Mouse (Mus musculus) MEL (cell line): ENCODE measurements around the gene Tmem88. TPM values are rescaled to one million over a fixed set of nuclear protein-coding genes. Genes with fewer than 3 reads are reported as not detected.

Source experiments
- DNase-seq: peaks from one replicate; pipeline ENCODE4 v3.0.0; 2011; ENCODE audit warnings: low read depth, low spot score
- H3K27ac ChIP-seq: 2 replicates; pipeline ENCODE4 v1.5.1; 2012; ENCODE audit warnings: low read depth, mild to moderate bottlenecking, control low read depth, low read length, moderate library complexity; ENCODE audit not compliant: control insufficient read depth
- H3K27me3 ChIP-seq, 2 experiments: fragments of 150-350 bp in 1 of 2; sonication (generic) in 1 of 2; 2 replicates each; pipeline ENCODE4 v1.6.1; 2012; ENCODE audit warnings: low read length in 2 of 2, mild to moderate bottlenecking in 2 of 2, improper control_type of control experiment in 1 of 2, moderate library complexity in 1 of 2; ENCODE audit not compliant: insufficient read depth in 2 of 2, control insufficient read depth in 1 of 2
- H3K36me3 ChIP-seq, 2 experiments: 2 replicates each; pipeline ENCODE4 v1.6.1; 2012 to 2014; ENCODE audit warnings: low read length in 2 of 2, improper control_type of control experiment in 1 of 2, inconsistent platforms in 1 of 2, mild to moderate bottlenecking in 1 of 2; ENCODE audit not compliant: insufficient read depth in 2 of 2, control insufficient read depth in 1 of 2
- H3K4me1 ChIP-seq, 2 experiments: fragments of 150-350 bp in 1 of 2; sonication (generic) in 1 of 2; 2 replicates each; pipeline ENCODE4 v1.6.1; 2012; ENCODE audit warnings: low read length in 2 of 2, improper control_type of control experiment in 1 of 2, mild to moderate bottlenecking in 1 of 2; ENCODE audit not compliant: insufficient read depth in 2 of 2, control insufficient read depth in 1 of 2
- H3K4me3 ChIP-seq, 2 experiments: fragments of 150-350 bp in 1 of 2; sonication (generic) in 1 of 2; 2 replicates each; pipeline ENCODE4 v1.5.1; 2012; ENCODE audit warnings: low read depth in 2 of 2, low read length in 2 of 2, mild to moderate bottlenecking in 2 of 2, moderate library complexity in 2 of 2, control low read depth in 1 of 2, improper control_type of control experiment in 1 of 2; ENCODE audit not compliant: control insufficient read depth in 1 of 2, insufficient read depth in 1 of 2
- H3K79me2 ChIP-seq: 2 replicates; pipeline ENCODE4 v1.6.1; 2012; ENCODE audit warnings: mild to moderate bottlenecking, low read length, moderate library complexity; ENCODE audit not compliant: control insufficient read depth, poor library complexity, insufficient read depth
- H3K9ac ChIP-seq: 2 replicates; pipeline ENCODE4 v1.6.1; 2012; ENCODE audit warnings: low read depth, mild to moderate bottlenecking, control low read depth, low read length, moderate library complexity; ENCODE audit not compliant: control insufficient read depth, poor library complexity, severe bottlenecking
- H3K9me3 ChIP-seq: fragments of 150-350 bp; sonication (generic); replicated peaks from 2 replicates; pipeline ENCODE4 v1.6.1; 2012; ENCODE audit warnings: mild to moderate bottlenecking, low read length, improper control_type of control experiment, moderate library complexity; ENCODE audit not compliant: insufficient read depth
- BHLHE40 ChIP-seq: IDR thresholded peaks from 2 replicates; pipeline ENCODE4 v1.6.1; 2012; ENCODE audit warnings: low read depth, mild to moderate bottlenecking, inconsistent platforms, low read length, improper control_type of control experiment, borderline replicate concordance
- CHD1 ChIP-seq: IDR thresholded peaks from 2 replicates; pipeline ENCODE4 v1.6.1; 2012; ENCODE audit warnings: low read depth, mild to moderate bottlenecking, inconsistent platforms, low read length, improper control_type of control experiment
- ELF1 ChIP-seq: IDR thresholded peaks from 2 replicates; pipeline ENCODE4 v1.6.1; 2014; ENCODE audit warnings: low read depth, mild to moderate bottlenecking, inconsistent platforms, low read length, improper control_type of control experiment, moderate library complexity
- ETS1 ChIP-seq: IDR thresholded peaks from 2 replicates; pipeline ENCODE4 v1.6.1; 2012; ENCODE audit warnings: low read depth, mild to moderate bottlenecking, inconsistent platforms, low read length, improper control_type of control experiment, moderate library complexity
- GABPA ChIP-seq: IDR thresholded peaks from 2 replicates; pipeline ENCODE4 v1.6.1; 2012; ENCODE audit warnings: low read depth, mild to moderate bottlenecking, inconsistent platforms, low read length, improper control_type of control experiment, moderate library complexity
- HCFC1 ChIP-seq: IDR thresholded peaks from 2 replicates; pipeline ENCODE4 v1.6.1; 2012; ENCODE audit warnings: low read depth, mild to moderate bottlenecking, inconsistent platforms, low read length, improper control_type of control experiment, moderate library complexity
- KAT2A ChIP-seq: conservative IDR thresholded peaks from 2 replicates; pipeline ENCODE4 v1.6.1; 2012; ENCODE audit warnings: low read depth, low read length, improper control_type of control experiment, inconsistent platforms
- MAZ ChIP-seq: IDR thresholded peaks from 2 replicates; pipeline ENCODE4 v1.6.1; 2012; ENCODE audit warnings: low read depth, mild to moderate bottlenecking, inconsistent platforms, low read length, improper control_type of control experiment
- MEF2A ChIP-seq: IDR thresholded peaks from 2 replicates; pipeline ENCODE4 v1.6.1; 2014; ENCODE audit warnings: low read depth, mild to moderate bottlenecking, inconsistent platforms, low read length, improper control_type of control experiment; ENCODE audit not compliant: poor library complexity, insufficient replicate concordance, severe bottlenecking; ENCODE audit errors: extremely low read depth
- MXI1 ChIP-seq: IDR thresholded peaks from 2 replicates; pipeline ENCODE4 v1.6.1; 2011; ENCODE audit warnings: mild to moderate bottlenecking, low read depth, low read length, improper control_type of control experiment
- MYB ChIP-seq: IDR thresholded peaks from 2 replicates; pipeline ENCODE4 v1.6.1; 2011; ENCODE audit warnings: mild to moderate bottlenecking, low read depth, low read length, improper control_type of control experiment
- NELFE ChIP-seq: IDR thresholded peaks from 2 replicates; pipeline ENCODE4 v1.6.1; 2011; ENCODE audit warnings: low read depth, low read length, improper control_type of control experiment
- NRF1 ChIP-seq: IDR thresholded peaks from 2 replicates; pipeline ENCODE4 v1.6.1; 2014; ENCODE audit warnings: low read depth, mild to moderate bottlenecking, inconsistent platforms, low read length, improper control_type of control experiment, moderate library complexity; ENCODE audit not compliant: poor library complexity, insufficient read depth, severe bottlenecking
- POLR2AphosphoS5 ChIP-seq: IDR thresholded peaks from 2 replicates; pipeline ENCODE4 v1.6.1; 2012; ENCODE audit warnings: low read depth, borderline replicate concordance, mild to moderate bottlenecking, inconsistent platforms, low read length, moderate library complexity, mixed read lengths
- RCOR1 ChIP-seq: IDR thresholded peaks from 2 replicates; pipeline ENCODE4 v1.6.1; 2012; ENCODE audit warnings: low read depth, mild to moderate bottlenecking, inconsistent platforms, low read length, improper control_type of control experiment
- SIN3A ChIP-seq: IDR thresholded peaks from 2 replicates; pipeline ENCODE4 v1.6.1; 2012; ENCODE audit warnings: low read length, improper control_type of control experiment, inconsistent platforms
- SMC3 ChIP-seq: IDR thresholded peaks from 2 replicates; pipeline ENCODE4 v1.6.1; 2011; ENCODE audit warnings: low read depth, low read length, improper control_type of control experiment
- TBP ChIP-seq: IDR thresholded peaks from 2 replicates; pipeline ENCODE4 v1.8.0; 2011; ENCODE audit warnings: low read depth, low read length, improper control_type of control experiment
- TCF12 ChIP-seq: IDR thresholded peaks from 2 replicates; pipeline ENCODE4 v1.6.1; 2014; ENCODE audit warnings: low read depth, mild to moderate bottlenecking, inconsistent platforms, low read length, improper control_type of control experiment, moderate library complexity
- UBTF ChIP-seq: IDR thresholded peaks from 2 replicates; pipeline ENCODE4 v1.6.1; 2012; ENCODE audit warnings: low read depth, mild to moderate bottlenecking, inconsistent platforms, low read length, improper control_type of control experiment, moderate library complexity, borderline replicate concordance; ENCODE audit not compliant: insufficient read depth
- USF1 ChIP-seq: IDR thresholded peaks from 2 replicates; pipeline ENCODE4 v1.6.1; 2014; ENCODE audit warnings: low read depth, mild to moderate bottlenecking, inconsistent platforms, low read length, improper control_type of control experiment, moderate library complexity
- USF2 ChIP-seq, 2 experiments: IDR thresholded peaks; 2 replicates each; pipeline ENCODE4 v1.6.1; 2011 to 2012; ENCODE audit warnings: improper control_type of control experiment in 2 of 2, low read length in 2 of 2, borderline replicate concordance in 1 of 2, inconsistent platforms in 1 of 2, low read depth in 1 of 2, mild to moderate bottlenecking in 1 of 2; ENCODE audit not compliant: insufficient read depth in 1 of 2
- ZMIZ1 ChIP-seq: IDR thresholded peaks from 2 replicates; pipeline ENCODE4 v1.6.1; 2012; ENCODE audit warnings: low read depth, mild to moderate bottlenecking, inconsistent platforms, low read length, improper control_type of control experiment, moderate library complexity
- ZNF384 ChIP-seq: IDR thresholded peaks from 2 replicates; pipeline ENCODE4 v1.6.1; 2012; ENCODE audit warnings: low read depth, mild to moderate bottlenecking, inconsistent platforms, low read length, improper control_type of control experiment
- polyA plus RNA-seq, 2 experiments: library from polyadenylated mRNA; stranded (reverse) in 1 of 2; unstranded in 1 of 2; fragments of >175 nt in 1 of 2; fragments of >200 nt in 1 of 2; gene quantifications; 2 replicates each; pipeline versions ENCODE4 v1.2.1 to v1.2.4; 2012; ENCODE audit warnings: low replicate concordance in 2 of 2, low read depth in 1 of 2; ENCODE audit not compliant: insufficient read length in 2 of 2, insufficient read depth in 1 of 2, missing spikeins in 1 of 2
- total RNA-seq: library from RNA; depleted of rRNA; stranded (reverse); fragments of 300-350 nt; gene quantifications from 2 replicates; pipeline ENCODE4 v1.2.3, GENCODE M21; 2012

Gene Tmem88
- total and polyA plus RNA-seq, 3 experiments = 0.39 to 0.45 TPM; not detected in 1

DNA sequence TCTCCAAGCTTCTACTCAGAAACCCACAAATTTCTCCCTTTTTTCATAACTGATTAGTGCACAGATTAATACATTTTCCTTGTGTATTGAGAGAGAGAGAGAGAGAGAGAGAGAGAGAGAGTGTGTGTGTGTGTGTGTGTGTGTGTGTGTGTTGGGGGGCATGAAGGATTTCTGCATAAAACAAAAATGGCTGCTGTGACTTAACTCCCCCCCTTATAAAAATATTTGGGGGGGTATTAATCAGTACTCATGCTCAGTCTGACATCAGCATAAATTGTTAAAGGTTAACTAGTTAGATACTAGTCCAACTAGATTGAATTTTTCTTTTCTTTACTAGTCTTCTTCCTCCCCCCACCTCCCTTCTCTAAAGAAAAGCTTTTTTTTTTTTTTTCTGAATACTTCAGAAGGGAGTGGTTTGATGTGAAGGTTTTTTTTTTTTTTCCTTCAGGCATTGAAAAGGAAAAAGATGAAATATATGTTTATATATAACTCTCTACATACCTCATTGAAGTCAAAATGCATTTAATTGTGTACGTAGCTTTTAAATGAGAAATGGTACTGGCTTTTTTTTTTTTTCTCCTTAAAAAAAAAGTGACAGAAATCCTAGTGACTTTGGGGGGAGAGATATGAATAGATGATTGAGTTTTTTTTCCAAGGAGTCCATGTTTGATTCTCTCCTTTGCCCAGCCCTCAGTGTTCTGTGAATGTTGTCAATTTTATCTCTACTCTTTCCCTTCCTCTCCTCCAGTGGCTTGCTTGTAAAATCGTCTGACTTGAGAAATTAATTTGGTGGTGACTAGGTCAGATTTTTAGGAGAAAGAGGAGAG lies 27.8 kb downstream of the Tmem88 start:
- H3K27ac ChIP-seq = peak overlapping the region; percentile 67
- H3K36me3 ChIP-seq = peaks cover 0 to 26% of the 10 kb centered on the region in 2 experiments; a peak in 2 of 4 replicates
- H3K9me3 ChIP-seq = no peaks in the 10 kb centered on the region
- no peak for TF ChIP-seq SMC3
- TF ChIP-seq ETS1 = 0 out of 2 replicates have a peak, but pooled peaks have one; percentile 41
- TF ChIP-seq POLR2AphosphoS5 = no peak
- TF ChIP-seq MEF2A = no peak
- peak; percentile 23; the same call in 1 of the 2 replicates for TF ChIP-seq HCFC1
- peak; percentile 35; the same call in 1 of the 2 replicates for TF ChIP-seq SIN3A
- peak; percentile 97 for TF ChIP-seq ZNF384
- TF ChIP-seq MXI1 = 0 out of 2 replicates have a peak, but pooled peaks have one; percentile 8
- peak; percentile 65; the same call in 1 of the 2 replicates for TF ChIP-seq CHD1
- peak overlapping the region; percentile 23 to 63 for H3K4me3 ChIP-seq
- peaks cover 13 to 40% of the 10 kb centered on the region in 2 experiments for H3K4me1 ChIP-seq
- H3K9ac ChIP-seq = peak overlapping the region; percentile 50
- no peaks in the 10 kb centered on the region for H3K27me3 ChIP-seq
- H3K79me2 ChIP-seq = peaks cover 16% of the 10 kb centered on the region
- DNase-seq = peak; percentile 55

DNA sequence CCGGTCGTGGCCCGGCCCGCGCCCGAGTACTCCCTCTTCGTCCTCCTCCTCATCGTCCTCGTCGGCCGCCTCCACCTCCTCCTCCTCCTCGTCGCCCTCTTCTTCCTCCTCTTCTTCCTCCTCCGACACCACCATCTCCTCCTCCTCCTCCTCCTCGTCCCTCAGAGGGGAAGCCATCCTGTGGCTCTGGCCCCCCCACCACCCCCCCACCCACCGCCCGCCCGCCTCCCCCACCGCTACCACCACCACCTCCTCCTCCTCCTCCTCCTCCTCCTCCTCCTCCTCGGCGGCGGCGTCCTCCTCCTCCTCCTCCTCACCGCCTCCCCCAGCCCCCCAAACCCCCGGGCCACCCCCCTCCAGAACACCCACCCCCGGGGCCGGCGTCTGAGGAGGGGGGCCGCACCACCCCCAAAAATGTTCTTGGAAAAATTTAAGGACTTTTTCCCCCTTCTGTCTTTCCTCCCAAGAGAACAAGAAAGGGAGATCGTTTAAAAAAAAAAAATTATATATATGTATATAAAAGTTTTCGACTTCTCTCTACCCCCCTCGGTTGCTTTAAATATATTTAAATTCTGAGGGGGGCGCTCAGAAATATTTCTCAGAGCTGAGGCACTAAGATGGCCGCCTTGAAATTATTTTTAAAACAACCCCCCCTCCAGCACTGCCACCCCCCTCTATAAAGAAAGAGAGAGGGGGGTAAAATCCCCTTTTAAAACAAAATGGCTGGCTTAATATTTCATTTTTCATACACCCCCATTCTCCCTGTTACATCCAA lies 28.6 kb downstream of the Tmem88 start, which contains the start of gene Chd3:
Chd3 (minus strand) TSS at position 192 of the 775 bp plus-strand sequence.
- peak within 1 kb of the TSS; percentile 63 to 76 for H3K4me3 ChIP-seq
- peaks cover 13 to 43% of the 10 kb centered on the region in 2 experiments for H3K4me1 ChIP-seq
- H3K27ac ChIP-seq = peak within 1 kb of the TSS; percentile 45
- peak within 1 kb of the TSS; percentile 88 for H3K9ac ChIP-seq
- peaks cover 0 to 26% of the 10 kb centered on the region in 2 experiments; a peak in 2 of 4 replicates for H3K36me3 ChIP-seq
- H3K79me2 ChIP-seq = peaks cover 15% of the 10 kb centered on the region
- no peaks in the 10 kb centered on the region for H3K27me3 ChIP-seq
- peak; percentile 44 for DNase-seq
- no peaks in the 10 kb centered on the region for H3K9me3 ChIP-seq
- TF ChIP-seq RCOR1 (peak; percentile 50; the same call in 1 of the 2 replicates), ZMIZ1 (0 out of 2 replicates have a peak, but pooled peaks have one; percentile 28), SIN3A (peak; percentile 2; the same call in 1 of the 2 replicates), USF1 (no peak), UBTF (no peak), MXI1 (no peak), TCF12 (no peak), NELFE (0 out of 2 replicates have a peak, but pooled peaks have one; percentile 2), NRF1 (no peak), MEF2A (no peak), MAZ (peak; percentile 67), BHLHE40 (no peak), ZNF384 (no peak), KAT2A (no peak), USF2 (IDR thresholded peaks at IDR 0.05; ENCODE audit: borderline replicate concordance in 1 of 2, insufficient read depth in 1 of 2, low read depth in 1 of 2, low read length in 2 of 2) (no peak), TBP (0 out of 2 replicates have a peak, but pooled peaks have one; percentile 20), GABPA (no peak), MYB (no peak), ELF1 (no peak), CHD1 (peak; percentile 36; the same call in 1 of the 2 replicates)
